Mouse (Mus musculus): ENCODE results near the gene Cdca7l.
"Not testable (repeated sequence)": the region's sequence is repeated elsewhere in the genome, so short reads cannot be mapped to it uniquely, and the experiment has no call there.

Cdca7l gene

DNA sequence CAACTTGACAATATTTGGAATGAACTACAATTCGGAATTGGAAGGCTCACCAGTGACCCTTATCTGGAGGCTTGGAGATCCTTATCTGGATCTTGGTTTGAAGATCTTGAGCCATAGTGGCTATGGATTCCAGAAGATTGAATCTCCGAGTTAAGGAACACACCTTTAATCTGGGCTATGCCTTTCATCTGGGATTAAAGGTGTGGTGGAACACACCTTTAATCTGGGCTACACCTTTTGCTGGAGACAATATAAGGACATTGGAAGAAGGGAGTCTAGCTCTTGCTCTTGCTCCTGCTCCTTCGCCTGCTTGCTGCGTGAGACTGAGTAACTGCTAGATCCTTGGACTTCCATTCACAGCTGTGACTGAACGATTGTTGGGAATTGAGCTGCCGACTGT is at the start of gene Cdca7l:
Gene Cdca7l, plus strand, starts transcription at position 301 of the 400 bp plus-strand sequence.
- DNase-seq = not testable (repeated sequence)

DNA sequence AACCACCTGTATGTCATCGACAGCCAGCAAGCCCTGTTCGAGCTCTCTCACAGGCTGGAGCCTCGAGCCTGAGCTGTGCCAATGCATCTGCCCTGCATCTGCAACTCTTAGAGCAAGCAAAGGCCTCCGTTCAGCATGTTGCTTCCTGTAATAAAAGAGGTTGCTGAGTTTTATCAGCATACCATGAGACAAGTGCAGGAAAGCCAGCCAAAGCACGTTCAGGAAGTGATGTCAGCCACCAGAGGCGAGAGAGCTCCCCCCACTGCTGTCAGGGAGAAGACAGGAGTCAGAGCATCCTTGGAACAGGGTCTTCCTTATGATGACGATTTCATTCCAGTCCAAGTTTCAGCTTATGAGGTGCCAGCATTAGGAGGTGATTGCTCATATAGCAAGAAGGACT is 48.1 kb upstream of the Cdca7l start:
- peak; percentile 52 for DNase-seq

DNA sequence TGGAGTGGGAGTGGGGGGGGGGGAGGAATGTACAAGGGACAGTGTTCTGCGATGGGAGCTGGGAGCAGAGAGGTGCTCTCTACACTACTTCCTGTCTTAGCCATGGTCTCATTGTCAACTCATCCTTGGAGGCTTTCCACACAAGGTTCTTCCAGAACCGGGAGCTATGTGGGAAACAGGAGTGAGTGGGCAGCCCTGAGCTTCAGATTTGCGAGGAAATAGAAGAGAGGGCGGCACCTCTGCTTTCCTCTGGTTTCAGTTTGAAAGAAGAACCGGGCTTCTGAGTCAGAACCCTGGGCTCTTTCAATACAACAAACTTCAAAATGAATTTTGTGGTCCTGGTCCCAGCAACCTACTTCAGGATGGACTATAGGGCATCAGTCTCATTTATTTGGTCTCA is 43.7 kb upstream of the Cdca7l start:
- DNase-seq = no peak

DNA sequence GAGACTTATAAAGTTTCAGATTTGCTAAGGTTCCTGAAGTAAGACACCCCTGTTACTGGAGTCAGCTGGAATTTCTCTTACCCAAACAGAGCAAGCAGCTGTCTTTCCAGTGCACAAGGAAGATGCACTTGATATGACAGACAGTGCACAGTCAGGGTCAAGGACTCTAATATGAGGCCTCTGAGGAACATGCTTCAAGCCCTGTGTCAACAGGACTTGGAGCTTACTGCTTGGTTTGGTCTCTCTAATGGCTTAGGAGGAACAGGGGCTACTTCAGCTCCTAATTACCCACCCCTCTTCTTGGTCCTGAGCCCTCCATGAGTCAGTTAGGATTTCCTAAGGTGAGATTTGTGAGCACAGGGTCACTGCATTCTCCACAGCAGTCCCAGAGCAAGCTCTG is 43.2 kb upstream of the Cdca7l start:
- no peak for DNase-seq

DNA sequence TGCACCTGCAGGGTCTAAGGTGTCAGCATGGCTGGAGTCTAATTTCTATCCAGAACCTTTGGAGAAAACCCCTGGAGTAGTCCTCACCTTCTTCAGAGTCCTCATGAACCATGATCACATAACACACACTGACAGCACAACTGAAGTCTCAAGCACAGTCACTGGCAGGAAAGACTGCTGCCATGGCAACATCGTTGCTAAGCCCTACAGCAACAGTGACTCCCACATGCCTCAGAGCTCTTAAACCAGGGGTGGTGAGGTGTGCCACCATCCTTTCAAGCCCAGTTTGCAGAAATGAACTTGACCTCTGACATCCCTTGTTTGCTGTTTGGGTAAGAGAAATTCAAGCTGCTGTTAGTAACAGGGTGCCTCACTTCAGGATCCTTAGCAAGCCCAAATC is 42.4 kb upstream of the Cdca7l start:
- peak; percentile 39 for DNase-seq

DNA sequence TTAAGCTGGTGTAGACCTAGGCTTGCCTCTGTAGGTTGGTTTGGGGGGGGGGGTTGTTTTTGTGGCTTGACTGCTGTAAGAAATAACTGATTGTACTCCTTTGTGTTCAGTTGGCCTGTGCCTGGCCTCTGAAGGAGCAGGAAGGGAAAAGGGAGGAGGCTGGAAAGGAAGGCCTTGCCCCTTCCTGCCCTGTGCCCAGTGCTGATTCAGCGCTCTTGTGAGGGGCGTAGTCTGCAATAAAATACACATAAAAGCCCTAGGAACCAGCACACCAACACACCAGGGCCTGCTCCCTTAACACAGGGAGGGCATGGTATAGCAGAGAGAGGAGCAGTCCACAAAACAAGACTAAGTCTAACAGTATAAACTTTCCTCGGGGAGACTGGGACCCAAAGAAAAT is 40.8 kb upstream of the Cdca7l start:
- peak; percentile 60 for DNase-seq

DNA sequence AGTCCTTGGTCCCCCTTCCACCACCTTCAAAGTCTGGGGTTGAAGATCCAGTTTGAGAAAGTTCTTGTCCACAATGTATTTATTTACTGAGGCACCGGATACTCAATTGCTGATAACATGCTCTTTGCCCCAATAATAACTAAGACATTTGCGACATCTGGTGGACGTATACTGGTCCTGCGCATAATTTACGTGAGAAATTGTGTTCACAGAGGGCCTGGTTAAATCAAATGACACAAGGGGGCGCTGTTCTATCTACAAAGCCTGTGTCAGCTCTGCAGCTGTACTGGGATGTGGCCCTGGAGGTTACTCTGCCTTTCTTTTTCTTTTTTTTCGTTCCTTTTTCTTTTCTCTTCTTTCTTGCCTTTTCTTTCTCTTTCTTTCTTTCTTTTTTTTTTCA is 39.2 kb upstream of the Cdca7l start:
- peak; percentile 84 for DNase-seq

DNA sequence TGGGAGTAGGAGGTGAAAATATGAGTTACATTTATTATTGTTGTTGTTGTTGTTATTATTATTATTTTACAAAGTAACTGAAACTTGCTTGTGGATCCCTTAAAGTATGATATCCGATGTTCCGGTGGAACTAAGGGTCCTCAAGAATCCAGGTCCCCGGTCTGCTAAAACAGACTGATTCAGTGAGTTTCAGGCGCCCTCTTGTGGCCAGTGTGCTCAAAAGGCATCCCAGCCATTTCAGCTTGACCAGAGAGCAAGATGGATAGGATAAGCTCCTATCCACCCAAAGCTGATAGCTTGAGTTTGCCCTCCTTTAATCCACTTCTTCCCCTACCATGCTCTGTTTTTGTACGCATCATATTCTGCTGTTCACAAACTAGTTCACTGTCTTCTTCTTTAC is 35.0 kb upstream of the Cdca7l start:
- DNase-seq = peak; percentile 79

DNA sequence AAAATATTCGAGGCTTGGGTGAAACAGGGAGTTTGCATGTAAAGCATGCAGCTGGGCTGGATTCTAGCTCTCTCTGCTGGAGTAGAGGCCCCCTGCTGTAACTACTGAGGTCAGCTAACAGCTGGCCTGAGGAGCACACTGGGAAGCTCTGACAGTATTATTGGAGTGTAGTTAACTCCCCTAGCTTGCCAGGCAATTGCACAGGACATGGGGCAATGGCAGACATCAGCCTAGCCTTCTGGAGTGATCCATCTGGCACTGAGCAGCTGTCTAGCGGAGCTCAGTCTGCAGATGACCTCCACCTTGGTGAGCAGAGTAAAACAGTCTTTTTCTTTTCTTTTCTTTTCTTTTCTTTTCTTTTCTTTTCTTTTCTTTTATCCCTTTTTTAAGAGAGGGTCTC is 33.9 kb upstream of the Cdca7l start:
- DNase-seq = no peak

DNA sequence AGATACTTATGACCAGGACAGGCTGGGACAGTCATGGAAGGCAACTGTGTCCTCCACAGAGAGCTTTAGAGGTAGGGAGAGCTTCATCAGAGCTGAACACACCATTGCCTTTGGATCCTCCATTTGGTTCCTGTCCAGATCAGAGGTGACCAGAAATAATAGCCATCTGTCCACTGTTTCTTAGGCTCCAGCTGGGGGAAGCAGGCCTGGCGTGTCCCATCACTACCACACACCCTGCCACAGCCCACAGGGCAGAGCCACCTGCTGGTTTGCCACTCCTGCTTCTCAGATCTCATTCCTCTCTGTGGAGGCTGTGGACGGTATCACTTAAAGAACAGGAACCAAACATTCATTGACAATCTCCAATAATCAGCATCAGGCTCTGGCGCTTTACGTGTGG is 32.9 kb upstream of the Cdca7l start:
- no peak for DNase-seq

DNA sequence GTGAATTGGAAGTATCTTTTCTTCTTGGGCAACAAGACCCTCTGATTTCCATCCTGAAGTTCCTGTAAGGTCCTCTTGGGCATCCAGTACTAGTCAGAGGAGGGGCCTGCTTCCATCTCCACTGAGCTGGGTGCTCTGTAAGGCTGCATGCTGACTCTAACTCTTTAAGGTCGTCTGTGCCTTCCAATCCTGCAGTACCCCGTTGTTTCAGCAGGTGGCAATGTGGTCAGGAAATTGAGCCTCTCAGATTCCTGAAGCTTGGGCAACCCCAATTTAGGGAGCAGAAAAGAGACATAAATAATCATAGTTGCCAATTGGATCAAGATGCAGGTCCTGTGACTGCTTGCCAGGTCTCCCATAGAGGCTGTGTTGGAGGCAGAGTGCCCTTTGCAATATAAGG is 31.5 kb upstream of the Cdca7l start:
- DNase-seq = peak; percentile 53

DNA sequence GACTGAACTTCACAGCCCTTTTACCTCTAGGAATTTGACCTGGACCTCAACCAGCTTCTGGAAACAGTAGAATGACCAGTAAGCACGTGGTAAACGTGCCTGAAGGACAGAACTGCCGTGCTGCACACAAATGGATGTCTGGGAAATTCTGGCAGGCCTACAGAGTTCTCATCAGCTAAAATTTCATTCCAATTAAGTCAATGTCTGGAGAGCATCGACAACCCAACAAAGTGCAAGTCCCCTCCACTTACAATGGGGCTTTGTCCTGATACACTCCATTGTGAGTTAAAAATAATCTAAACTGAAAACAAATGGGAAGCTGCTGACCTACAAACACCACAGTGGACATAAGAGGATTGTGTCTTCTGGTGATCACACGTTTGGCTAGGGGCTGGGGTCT is 27.2 kb upstream of the Cdca7l start:
- no peak for DNase-seq

DNA sequence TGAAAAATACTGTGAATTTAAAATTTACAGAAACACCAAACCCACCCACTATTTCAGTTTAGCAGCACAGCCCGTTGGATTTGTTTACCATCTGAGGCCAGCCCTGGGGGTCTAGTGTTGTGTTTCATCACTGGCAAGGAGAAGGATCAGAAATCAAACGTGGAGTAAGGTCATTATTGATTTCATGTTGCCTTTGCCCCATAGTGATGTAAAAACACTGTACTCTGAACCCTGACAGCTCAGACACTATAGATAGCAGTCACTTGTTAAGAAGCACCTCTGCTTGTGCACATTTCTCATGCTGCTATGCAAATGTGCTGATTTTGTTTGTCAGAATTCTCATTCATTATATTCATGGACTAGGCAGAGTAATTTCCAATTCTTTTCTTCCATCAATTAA is 22.7 kb upstream of the Cdca7l start:
- no peak for DNase-seq

DNA sequence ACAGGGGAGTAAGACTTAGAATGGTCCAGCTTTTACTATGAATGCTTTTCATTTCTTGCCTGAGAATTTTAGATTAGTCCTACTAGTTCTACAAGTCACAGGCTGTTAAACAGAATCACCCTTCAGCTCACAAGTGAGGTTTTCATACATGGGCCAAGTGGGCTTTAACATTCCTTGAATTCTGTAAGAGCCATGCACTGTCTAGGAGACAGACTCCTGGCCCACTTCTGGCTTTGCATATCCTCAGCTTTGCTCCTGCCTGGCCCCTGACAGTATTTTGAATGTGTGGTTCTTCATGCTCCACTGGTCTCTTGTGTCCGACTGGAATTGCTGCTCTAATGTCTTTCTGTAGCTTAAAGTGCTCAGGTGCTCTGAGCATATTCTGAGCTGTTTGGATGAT is 20.7 kb upstream of the Cdca7l start:
- no peak for DNase-seq

DNA sequence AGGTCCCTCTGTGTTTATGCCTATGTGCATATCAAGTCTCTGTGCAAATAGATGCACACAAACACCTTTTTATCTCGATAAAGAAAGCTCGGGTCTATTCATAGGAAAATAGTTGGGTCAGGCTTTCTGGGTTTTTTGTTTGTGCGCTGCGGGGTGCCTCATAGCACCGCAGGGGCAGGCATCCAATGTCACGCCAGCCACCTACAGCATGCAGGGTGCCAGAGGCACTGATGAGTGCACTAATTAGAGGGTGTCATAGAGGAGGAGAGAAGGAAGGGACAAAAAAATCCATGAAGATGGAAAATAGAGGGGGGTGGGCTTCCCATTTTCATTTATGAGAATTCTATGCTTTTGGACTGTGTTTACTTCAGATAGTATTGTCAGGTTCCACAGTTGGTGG is 17.5 kb upstream of the Cdca7l start:
- no peak for DNase-seq

DNA sequence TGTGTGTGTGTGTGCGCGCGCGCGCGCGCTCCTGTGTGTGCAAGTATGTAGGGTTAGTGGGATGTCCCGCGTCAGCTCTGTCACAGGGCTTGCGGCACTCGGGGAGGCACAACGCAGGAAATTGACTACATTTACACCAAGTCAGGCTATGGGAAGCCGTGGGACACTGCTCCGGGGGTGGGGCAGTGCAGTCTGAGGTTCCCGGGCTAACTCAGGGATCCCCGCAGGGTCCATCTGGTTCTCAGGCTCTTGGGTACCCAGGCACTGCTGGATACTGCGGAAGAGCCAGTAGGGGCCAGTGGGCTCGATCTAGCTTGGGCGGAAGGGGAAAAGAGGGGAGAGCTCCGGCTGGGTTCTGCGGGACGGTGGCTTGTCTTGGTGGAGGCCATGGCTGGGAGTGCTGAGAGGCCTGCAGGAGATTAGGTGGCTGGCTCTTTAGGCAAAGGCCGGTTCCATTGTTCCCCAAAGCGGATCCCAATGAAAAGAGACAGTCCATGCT is 15.5 kb upstream of the Cdca7l start:
- DNase-seq = no peak

DNA sequence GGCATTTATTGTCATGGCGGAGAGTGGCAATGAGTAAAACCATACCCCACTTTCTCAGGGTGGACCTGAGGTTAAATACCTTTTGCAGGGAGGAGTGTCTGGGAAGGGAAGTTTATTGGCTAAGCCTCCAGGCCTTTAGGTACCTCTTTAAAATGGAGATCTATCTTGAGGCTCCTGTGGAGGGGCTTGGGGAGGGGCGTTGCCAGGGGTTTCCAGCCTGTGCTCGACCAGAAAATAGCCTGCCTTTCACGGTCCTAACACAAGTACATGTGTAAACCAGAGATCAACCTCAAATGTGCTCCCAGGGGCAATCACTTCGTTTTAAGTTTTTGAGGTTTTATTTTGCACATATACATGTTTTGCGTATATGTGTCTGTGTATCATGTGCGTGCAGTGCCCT is 15.1 kb upstream of the Cdca7l start:
- DNase-seq = no peak

DNA sequence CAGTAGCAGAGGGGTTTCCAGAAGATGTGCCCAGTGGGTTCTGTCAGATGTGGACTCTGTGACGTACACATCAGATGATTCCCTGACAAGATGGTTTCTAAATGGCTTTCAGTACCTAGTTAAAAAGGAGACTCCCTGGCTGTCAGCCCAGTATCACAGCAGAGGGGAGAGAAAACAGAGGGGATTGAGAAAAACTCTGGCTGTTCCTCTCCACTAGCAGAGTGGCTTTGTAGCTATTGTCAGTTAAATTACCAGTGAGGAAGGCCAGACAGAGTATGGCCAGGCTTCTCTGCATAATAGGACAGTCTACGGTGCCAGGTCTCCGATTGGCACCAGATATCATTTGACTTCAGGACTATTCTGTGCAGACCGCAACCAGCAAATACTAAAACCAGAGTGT is 8.8 kb upstream of the Cdca7l start:
- DNase-seq = no peak

DNA sequence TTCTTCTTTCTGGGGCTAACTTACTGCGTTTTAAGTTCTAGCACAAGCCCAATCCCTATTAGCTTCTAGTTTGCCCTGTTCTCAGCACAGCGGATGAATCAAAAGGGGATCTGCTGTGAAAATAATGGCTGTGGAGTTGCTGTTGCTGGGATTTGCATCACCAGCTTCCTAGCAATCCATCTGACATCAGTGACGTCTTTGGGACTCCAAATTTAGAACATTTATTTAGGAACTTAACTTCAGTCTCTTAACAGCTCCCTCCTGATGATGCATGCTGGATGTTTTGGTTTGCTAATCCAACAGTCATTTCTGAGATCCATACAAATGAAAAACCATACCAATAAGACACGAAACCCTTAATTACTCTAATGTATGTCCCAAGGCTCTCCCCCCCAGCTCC is 1.5 kb downstream of the Cdca7l start:
- no peak for DNase-seq

DNA sequence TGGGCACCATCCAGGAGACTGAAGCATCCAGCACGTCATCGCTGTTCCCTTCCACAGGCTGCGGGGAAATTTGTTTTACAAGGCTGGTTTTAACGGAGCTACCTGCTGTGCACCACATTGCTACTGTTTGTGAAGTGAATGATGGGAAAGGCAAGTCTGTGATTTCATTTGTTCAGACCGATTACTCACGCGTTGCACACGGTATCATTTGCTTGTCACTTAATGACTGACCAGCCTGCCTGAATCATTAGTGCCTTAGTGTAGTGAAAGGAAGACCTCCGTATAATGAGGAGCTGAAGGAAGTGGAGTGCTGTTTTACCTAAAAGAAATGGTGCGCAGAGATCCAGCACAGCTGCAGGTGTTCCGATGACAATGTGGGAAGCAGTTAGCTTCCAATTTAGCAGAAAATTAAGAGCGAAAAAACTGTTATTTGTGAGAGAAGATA is 1.9 kb downstream of the Cdca7l start:
- DNase-seq = no peak

DNA sequence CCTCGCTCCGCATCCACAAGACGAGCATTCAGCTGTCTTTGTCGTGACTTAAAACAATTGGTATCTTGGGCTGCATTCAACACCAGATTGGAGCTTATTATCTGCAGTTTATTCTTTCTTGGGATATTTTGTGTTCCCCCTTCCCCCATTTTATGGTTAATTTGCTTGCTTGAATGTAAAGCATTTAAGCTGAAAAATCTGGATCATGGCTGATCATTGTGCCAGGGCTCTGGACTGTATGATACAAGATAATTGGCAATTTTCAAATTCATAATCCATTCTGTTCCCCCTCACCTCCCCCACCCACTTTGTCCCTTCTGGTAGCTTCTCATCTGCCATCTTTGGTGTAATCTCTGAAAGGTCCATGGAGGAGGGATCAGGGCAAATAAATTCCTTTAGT is 2.4 kb downstream of the Cdca7l start:
- DNase-seq = no peak

DNA sequence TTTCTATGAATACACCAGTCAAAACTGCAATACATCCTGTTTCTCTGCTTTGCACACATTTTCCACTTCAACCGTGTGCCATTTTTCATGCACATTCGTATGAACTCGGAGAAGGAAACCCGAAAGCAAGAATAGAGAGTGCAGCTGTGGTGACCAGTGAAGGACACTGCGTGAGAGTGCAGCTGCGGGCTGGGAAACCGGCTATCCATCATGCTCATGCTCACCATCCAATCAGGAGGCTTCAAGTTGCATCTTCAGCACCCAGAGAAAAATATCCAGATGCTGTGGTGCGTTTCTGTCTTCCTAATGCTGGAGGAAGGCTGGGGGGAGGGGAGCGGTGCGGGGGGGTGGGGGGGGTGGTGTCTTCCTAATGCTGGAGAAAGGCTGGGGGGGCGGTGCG is 3.5 kb downstream of the Cdca7l start:
- DNase-seq = no peak

DNA sequence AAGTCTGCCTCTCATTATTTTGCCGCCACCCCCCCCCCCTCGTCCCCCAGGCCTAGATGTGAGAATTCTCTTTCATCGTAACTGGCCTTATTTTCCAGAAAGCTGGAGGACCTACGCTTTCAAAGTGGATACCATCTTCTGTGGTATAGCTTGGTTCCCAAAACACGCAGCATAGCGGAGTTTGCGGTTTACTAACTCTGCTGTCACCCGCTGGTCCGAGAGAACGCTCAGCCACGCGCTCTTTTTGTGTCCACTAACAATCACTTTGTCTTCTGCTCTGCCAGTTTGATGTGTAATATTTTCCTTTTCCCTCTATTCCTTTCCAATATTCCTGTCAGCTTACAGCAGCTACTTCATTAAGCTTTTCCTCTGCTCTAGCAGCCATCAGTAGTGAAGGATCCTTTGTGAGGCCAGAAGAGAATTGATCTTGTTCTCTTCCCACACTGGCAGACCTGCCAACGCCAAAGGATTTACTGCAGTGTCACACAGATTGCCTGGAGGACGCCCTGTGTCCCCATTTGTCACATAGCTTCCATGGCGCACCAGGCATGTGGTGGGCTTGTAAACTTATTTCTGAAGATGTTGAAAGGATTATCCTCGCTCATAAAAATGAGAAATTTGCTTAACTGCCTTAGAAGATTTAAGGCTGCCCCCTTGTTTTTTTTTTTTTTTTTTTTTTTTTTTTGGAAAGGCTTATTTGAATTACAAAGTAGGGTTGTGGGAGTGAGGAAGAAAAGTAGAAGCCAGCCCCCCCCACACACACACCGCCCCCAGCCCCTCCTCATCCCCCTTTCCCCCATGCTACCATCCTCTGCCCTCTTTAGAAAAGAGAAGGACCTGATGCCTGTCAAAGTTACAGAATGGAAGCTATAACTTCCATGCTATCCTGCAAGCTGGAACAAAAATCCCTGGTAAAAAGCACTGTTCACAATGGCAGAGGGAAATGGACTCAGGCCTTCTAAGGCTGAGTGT is 4.6 kb downstream of the Cdca7l start:
- DNase-seq = no peak

DNA sequence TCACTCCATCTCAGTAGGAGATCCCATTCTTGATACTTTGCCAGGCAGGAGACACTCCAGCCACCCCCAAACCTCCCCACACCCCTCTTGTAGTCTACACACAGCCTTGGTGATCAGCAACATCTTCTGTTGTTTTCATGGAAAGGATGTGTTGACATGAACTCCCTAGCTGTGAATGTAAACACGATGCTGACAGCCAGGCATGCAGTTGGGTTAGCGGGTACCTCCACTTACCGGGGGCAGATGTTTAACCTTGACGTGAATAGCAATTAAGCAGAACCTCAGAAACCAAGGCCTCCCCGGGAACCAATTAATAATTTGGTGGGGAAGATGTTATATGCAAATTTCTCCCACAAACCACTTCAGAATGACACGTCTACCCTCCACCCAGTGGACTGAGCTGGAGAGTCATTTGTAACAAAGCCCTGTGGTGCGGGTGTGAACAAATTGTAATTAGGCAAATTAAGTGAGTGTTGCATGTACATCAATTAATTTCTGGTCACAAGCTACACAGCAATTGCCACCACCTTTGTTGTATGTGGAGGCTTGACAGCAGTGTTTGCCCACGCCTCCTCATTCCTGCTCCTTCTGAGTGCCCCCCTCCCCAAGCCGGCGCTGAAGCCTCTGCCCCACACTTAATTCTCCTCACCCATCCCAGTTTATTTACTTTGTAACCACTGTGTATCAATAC is 5.4 kb downstream of the Cdca7l start:
- DNase-seq = no peak

Measured in kidney, postnatal 14 days (tissue).